Mouse (Mus musculus) brain, embryonic 14.5 days (tissue): ENCODE results near the gene Fam19a4. TPM values are rescaled to one million over a fixed set of nuclear protein-coding genes. Genes with fewer than 3 reads are reported as not detected.

Experiments
- DNase-seq: peaks from one replicate; pipeline ENCODE4 v3.0.0-alpha.2; 2011; ENCODE audit warnings: low read depth
- CTCF ChIP-seq: fragments of 200-500 bp; IDR thresholded peaks from 2 replicates; pipeline ENCODE4 v1.5.1; 2012; ENCODE audit warnings: inconsistent platforms, mild to moderate bottlenecking, moderate library complexity, borderline replicate concordance; ENCODE audit not compliant: insufficient read depth, insufficient read length; ENCODE audit errors: extremely low read depth
- POLR2A ChIP-seq: fragments of 200-500 bp; IDR thresholded peaks from 2 replicates; pipeline ENCODE4 v1.6.1; 2012; ENCODE audit warnings: mild to moderate bottlenecking, inconsistent platforms, borderline replicate concordance; ENCODE audit not compliant: poor library complexity, insufficient read depth, insufficient read length, severe bottlenecking; ENCODE audit errors: extremely low read depth
- polyA plus RNA-seq: library from polyadenylated mRNA; depleted of rRNA; stranded (reverse); fragments of >200 nt; gene quantifications from 2 replicates; pipeline ENCODE4 v1.2.3, GENCODE M21; 2012; rRNA removed

Gene Fam19a4
- polyA plus RNA-seq, 1 experiment, result 2.3 TPM

DNA sequence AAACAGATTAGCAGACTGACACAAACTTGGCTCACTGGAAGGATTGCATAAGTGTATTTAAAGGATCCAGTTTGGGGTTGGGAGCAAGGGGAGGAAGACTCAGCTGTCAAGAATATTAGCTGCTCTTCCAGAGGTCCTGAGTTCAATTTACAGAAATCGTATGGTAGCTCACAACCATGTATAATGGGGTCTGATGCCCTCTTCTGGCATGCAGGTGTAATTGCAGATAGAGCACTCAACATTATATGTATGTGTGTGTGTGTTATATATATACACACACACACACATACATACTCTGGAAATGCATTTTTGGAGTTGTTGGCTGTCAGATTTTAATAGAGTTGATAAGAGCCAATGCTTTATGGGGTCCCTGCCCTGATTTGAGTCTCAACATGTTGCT, 216.3 kb downstream of the Fam19a4 start:
- peak; percentile 12 for DNase-seq
- TF ChIP-seq POLR2A (no peak), CTCF (peak; percentile 43; the same call in 1 of the 2 replicates)

- no peak for DNase-seq
- no peak for TF ChIP-seq CTCF
- TF ChIP-seq POLR2A, result no peak
Measured at GRCm38 (mm10) chr6:96840634-96841033, 219.6 kb downstream of the Fam19a4 start.

DNA sequence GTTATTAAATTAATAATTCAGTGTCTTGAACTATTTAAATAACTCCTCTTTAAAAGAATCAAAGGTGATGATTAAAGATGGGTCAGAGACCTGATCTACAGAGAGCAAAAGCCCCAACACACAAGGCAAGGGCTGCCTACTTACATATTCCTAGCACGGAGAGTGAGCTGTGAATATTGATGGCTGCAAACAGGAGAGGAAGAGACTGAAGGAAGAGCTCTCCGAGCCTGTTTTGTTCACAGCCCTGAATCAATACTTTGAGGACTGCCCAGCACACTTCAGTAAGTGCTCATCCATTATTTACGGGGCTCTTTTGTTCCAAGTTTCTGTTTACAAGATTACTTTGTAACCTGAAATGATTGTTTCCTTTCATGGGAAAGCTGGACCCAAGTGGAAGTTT, 233.6 kb downstream of the Fam19a4 start:
- peak; percentile 50 for DNase-seq
- TF ChIP-seq CTCF (no peak), POLR2A (no peak)

DNA sequence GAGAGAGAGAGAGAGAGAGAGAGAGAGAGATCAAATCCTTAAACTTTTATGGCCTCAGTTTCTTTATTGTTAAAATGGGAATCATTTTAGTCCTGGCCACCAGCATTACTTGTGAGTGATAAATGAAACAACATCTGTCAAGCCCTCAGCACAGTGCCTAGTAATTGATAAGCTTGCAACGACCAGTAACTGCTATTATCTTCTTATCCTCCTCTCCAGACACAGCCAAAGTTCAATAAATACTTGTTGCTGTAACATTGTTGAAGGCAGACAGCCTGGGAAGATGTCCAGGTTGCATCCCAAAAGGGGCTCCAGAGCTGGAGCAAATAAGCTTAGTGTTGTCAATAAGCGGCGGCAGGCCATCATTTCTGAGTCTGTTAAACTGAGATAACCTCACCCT, 257.2 kb downstream of the Fam19a4 start:
- TF ChIP-seq CTCF, result no peak
- DNase-seq, result peak; percentile 17

- DNase-seq, result no peak
- no peak for TF ChIP-seq CTCF
- no peak for TF ChIP-seq POLR2A
Measured at GRCm38 (mm10) chr6:96798746-96799145, 261.5 kb downstream of the Fam19a4 start.

- DNase-seq, result peak; percentile 17
- TF ChIP-seq POLR2A (no peak), CTCF (no peak)
Measured at GRCm38 (mm10) chr6:96797451-96797850, 262.8 kb downstream of the Fam19a4 start.

Other genes starting within 250 kb of the Fam19a4 start
- 12.6 and 15.8 TPM in 2 replicates for gene Eogt, start 88.8 kb upstream of the Fam19a4 start, polyA plus RNA-seq
- 3.0 and 8.4 TPM in 2 replicates for gene Tmf1, start 118.7 kb upstream of the Fam19a4 start, polyA plus RNA-seq
- gene Uba3, start 145.2 kb upstream of the Fam19a4 start, polyA plus RNA-seq, result 71.3 and 84.4 TPM in 2 replicates
- gene Arl6ip5, start 150.3 kb upstream of the Fam19a4 start, polyA plus RNA-seq, result 111 and 125 TPM in 2 replicates
- gene Lmod3, start 192.3 kb upstream of the Fam19a4 start, polyA plus RNA-seq, result 0.05 and 0.09 TPM in 2 replicates